Mouse (Mus musculus): ENCODE data around the gene Naa25.

DNA sequence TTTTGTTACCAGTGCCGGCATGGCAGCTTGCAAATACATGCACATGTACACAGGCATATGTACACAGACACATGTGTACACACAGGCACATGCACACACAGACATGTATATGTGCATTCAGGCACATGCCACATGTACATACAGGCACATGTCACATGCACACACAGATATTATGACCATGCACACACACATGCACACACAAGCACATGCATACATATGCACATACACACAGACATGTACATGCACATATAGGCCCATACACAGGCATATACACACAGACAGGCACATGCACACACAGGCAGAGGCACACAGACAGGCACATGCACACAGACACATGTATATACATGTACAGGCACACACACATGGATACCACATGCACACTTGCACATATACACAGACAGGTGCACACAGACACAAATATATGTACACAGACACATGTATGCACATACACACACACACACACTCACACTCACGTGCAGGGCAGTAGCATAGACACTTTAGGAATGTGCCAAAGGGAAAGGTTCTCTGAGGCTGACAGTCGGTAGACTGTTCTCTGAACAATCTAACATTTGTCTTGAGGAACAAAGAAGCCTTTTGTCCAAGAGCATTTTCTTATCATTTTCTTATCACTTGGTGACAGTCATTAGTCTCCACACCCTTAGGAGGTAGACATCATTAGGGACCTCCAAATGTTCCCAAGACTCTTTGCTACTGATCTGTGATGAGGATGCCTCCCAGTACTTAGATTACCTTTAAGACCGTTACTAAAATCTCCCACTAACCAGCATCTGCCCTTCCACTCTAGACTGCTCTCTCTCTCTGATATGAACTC is 63.8 kb downstream of the Naa25 start:
- TF ChIP-seq GATA1 (IDR thresholded peaks at IDR 0.05; ENCODE audit: borderline replicate concordance, low read length), result no peak
- no peak for TF ChIP-seq CTCF (IDR thresholded peaks at IDR 0.05; ENCODE audit: low read depth, low read length)
- TF ChIP-seq TAL1 (conservative IDR thresholded peaks at IDR 0.05; ENCODE audit: low read depth, low read length), result no peak
